Mouse (Mus musculus) lung, postnatal 4 days (tissue): Measurements from ENCODE around the gene Syn2.

Source experiments
- DNase-seq, 2 experiments: peaks; one replicate each; pipeline ENCODE4 v3.0.0; 2021

Syn2 gene

GRCm38 (mm10) chr6:115251531-115251985 is 116.9 kb downstream of the Syn2 start:
- peak; percentile 36 to 43 for DNase-seq

GRCm38 (mm10) chr6:115252099-115252873 is 117.6 kb downstream of the Syn2 start, which contains the start of gene Timp4:
Gene Timp4, minus strand, starts transcription at chr6:115252205.
- no peak for DNase-seq

DNA sequence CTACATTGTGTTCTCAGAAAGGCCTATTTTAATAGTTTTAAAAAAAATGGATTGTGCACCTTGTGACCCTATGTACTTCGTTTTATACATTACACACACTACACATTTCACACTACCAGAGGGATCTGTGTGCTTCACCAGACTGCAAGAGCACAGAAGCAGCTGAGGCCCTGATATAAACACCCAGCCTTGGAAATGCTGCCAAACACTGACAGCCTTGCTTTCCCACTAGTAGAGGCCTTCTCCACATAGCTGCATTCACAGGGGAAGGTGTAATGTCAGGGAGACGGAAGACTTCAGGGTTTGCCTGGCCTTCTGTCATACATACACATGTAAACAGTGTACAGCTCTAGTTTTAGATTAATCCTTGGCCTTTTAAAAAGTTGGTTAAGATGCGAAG is 120.5 kb downstream of the Syn2 start:
- no peak for DNase-seq

DNA sequence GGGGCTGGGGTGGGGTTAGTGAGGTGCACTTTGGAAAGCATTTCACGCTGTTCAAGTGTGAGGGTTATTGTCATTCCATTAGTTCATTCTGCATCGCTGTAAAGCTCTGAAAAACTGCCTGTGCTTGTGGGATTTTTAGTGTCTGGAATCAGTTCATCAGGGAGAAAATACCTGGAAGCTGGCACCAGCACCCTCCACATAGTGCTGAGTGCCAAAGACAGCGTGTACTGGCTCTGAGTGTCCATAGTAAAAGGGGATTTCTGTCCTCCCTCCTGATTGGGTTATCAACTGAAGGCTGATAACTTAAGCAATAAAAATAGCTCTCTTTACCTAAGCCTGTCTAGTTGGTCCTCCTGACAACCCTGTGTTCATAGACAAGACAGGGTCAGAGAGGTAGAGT is 125.8 kb downstream of the Syn2 start:
- DNase-seq = no peak

- no peak for DNase-seq
Observed at GRCm38 (mm10) chr6:115266791-115267190, 132.1 kb downstream of the Syn2 start.

DNA sequence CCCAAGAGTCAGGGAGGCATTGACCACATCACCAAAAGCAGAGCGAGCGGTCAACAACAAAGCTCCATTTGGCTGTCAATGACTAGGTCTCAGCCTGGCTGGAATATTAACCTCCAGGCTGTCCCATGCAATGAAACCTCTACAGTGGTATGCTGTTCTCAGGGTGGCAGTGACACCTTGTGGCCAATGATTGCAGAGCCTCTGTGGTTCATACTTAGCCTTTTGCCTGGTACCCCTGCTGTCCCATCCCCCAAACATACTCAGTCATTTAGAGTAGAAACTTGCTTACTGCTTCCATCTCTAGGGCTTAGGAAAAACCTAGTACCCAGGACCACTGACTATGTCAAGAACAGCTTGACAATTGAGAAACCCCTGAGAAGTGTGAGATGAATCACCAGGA is 133.2 kb downstream of the Syn2 start:
- DNase-seq = peak; percentile 59 to 79

GRCm38 (mm10) chr6:115268551-115269385 is 134.1 kb downstream of the Syn2 start:
- DNase-seq = no peak

GRCm38 (mm10) chr6:115269561-115269960 is 134.9 kb downstream of the Syn2 start:
- no peak for DNase-seq

- no peak for DNase-seq
Observed at GRCm38 (mm10) chr6:115270085-115270484, 135.4 kb downstream of the Syn2 start.

DNA sequence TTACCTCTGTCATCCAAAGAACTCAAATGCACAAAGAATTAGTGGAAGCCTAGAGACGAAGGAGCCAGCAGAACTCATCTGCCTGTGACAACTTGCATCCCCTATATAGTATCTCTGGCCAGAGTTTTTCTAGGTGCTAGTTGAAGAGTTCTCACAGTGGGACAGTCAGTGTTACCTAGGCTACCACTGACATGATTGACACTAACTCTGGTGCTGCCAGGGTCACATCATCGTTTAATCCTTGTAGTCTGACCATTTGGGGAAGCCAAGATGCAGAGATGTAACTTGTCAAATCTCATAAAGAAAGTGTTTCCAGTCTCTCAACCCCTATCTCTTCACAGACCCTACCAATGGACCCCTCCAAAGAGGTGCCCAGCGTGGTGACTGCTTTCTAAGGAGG is 136.6 kb downstream of the Syn2 start:
- DNase-seq = no peak

DNA sequence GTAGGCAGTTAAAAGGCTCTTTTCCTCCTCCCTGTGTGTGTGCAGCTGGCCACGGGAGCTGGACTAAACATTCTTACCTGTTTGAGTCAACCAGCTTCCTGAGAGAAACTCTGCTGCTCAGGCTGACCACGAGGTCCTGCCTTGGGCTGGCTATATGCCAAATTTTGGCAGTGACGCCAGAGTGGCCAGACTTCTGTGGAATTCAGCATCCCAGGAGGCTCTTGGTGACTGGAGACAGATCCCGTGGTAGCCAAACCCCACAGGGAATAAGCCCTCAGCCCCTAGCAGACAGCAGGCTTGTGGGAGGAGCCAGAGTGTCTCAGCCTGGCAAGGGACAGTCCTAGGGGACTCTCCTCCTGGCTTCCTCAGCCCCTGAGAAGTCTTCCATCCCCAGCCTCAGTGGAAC is 137.2 kb downstream of the Syn2 start:
- DNase-seq = peak; percentile 62 to 75

DNA sequence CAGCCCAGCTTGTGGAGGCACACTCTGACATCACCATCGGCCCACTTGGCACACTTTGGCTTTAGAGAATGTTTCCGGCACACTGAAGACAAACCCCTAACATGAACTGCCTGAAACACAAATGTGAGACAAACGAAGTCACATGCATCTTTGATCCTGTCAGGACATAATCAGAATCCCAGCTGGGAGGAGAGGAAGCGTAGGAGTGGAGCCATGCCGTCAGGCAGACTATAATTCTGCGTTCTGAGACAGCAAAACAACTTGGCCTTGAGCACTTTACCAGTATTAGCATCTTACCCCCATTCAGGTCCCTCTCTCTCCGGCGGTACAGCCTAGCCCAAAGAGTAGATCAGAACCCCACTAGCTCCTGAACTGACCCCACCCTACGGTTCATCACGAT is 138.6 kb downstream of the Syn2 start:
- DNase-seq = no peak

- no peak for DNase-seq
Observed at GRCm38 (mm10) chr6:115274705-115275104, 140.0 kb downstream of the Syn2 start.

DNA sequence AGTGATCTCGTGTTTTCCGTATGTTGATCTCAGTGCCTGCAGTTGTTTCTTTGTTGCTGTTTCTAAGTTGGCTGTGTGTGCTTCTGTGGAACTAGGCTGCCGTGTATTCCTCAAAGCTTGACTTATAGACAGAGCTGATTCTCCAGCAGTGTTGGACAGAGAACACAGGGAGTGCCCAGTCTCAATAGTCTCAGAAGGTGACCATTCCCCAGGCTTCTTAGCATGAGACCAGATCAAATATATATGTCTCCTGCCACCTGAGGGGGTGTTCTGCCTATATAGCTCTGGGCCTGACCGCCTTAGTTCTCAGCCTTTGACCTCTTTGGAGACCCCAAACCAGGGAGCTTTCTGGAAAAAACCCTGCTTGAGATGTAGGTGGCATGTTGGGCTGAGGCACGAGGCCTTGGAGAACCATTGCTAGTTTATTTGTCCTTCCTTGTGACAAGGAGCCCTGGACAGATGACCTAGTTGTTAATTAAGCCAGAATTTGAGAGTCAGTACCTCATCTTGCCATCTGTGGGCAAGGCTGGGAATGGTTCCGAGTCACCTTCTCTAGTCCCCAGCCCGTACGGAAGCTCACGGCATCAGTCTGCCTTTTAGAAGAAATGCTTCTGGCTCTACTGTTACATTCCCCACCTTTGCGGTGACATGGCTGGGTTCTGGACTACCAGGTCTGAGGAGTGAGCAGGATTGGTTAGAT is 140.6 kb downstream of the Syn2 start:
- DNase-seq = no peak

GRCm38 (mm10) chr6:115278086-115278485 is 143.4 kb downstream of the Syn2 start:
- DNase-seq = no peak

DNA sequence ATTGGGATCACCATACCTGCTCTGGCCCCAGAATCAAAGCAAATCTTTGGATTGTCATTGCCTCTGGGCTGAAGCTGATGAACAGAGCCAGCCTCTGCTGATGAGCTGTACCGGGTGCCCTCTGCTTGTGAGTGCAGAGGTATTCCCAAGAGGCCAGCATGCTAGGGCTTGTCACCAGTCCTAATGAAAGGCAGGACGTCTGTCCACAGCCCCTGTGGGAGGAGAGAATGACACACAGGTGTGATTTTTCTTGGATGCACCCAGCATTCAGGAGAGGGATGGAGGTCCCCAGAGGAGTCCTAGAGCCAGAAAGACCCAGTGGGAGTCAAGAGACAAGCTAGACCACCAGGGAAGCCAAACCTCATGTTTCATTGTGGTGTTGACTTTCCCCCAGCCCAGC is 144.9 kb downstream of the Syn2 start:
- DNase-seq = no peak

DNA sequence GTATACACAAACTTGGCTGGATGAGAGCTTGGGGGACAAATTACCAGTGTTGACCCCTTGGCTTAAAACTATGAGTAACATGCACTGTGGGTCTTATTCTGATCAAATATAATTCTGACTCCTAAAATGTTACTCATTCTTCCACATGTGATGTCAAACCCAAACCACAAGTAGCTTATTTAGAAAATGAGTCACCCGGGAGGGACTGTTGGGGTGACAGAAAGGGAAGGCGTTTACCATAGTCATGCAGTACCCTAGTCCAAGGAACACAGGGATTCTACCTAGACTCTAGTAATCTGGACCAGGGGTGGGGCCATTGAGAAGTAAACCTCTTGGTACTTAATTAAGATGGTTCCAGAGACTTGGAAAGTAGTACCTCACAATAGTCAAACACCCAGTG is 149.5 kb downstream of the Syn2 start:
- DNase-seq = no peak

DNA sequence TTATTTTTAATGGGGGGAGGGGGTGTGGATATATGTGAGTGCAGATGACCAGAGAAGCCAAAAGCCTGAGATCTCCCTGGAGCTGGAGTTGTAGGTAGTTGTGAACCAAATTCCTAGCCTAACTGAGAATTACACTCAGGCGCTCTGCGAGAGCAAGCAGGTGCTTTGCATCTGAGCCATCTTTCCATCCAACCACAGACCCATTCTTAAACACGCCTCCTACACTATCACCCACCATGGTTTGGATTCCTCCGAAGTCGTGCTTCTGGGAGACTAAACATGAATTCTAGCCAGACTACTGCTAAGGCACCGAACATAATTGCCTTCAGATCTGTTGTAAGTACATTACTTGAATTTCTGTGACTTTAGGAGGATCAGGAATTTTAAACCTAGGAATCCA is 151.7 kb downstream of the Syn2 start:
- DNase-seq = no peak

DNA sequence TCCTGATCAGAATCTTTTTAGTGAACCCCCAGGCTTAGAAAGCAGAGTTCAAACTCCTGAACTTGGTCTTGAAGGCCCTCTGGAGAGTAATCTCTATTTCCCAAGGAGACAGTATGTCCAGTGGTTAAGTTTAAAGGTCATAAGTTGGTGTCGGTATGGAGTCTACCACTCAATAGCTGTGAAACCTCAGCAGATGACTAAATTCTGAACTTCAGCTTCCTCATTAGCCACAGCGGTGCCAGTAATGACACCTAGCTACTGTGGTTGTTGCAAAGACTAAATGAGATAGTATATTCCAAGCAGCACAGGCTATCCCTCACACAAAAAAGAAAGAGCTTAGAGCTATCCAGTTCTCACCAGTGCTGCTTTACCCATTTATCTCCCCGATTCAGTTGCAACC is 153.5 kb downstream of the Syn2 start:
- no peak for DNase-seq

DNA sequence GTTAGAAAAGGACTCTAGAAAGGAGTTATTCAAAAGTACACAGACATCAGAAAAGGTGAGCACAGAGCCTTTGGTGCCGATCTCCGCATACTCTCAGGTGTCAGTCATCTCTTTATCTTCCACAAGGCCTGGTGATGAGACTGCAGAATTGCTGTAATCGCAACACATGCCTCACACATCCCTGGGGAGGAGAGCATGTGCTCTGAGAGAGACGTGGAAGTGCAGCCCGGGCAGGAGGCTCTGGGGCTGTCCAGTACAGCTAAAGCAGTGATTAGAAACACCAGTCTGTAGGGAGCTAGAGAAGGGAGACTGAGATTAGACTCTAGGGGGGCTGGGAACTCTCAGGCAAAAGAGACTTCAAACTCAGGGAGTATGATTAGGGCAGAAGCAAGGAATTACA is 155.9 kb downstream of the Syn2 start:
- no peak for DNase-seq

DNA sequence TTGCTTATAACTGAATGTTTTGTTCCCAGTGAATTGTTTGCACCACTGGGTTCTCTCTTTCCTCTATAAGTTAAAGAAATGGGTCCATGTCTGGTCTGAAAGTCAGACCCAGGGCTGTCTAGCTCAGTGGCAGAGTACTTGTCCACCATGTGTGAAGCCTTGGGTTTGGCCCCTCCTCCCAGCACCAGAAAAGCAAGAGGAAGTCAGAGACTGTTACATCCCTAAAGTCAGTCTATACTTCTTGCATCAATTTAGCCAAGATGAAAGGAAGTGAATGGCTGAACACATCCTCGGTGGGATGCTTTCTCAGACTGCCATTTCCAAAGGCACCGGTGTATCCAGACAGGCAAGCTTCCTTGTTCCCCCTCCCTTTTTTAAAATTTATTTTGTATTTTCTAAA is 156.4 kb downstream of the Syn2 start:
- no peak for DNase-seq

DNA sequence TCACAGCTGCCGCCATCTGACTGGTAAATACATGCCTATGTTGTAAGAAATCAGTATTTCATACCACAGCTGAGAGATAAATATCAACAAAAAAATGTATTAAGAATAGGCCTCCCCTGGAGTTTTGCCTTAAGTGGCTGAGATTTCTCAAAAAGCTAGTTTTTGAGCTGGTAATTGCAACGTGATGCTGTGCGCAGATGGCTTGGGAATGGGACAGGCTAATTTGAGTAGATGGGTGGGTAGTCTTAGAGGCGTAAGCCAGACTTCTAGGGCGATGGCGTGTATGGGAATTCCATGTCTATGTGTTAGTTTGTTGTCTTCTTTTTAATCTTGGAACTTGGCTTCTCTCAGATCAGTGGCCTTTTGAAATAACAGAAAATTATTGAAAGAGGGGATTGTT is 157.1 kb downstream of the Syn2 start:
- no peak for DNase-seq

GRCm38 (mm10) chr6:115292621-115293020 is 157.9 kb downstream of the Syn2 start:
- DNase-seq = no peak

- no peak for DNase-seq
Observed at GRCm38 (mm10) chr6:115293877-115294276, 159.2 kb downstream of the Syn2 start.
